Mouse (Mus musculus): ENCODE measurements around the gene Palm. TPM values are rescaled to one million over a fixed set of nuclear protein-coding genes. Genes with fewer than 3 reads are reported as not detected.

Gene Palm
- polyA plus RNA-seq, 1 experiment from 2014 or later = 132 TPM

DNA sequence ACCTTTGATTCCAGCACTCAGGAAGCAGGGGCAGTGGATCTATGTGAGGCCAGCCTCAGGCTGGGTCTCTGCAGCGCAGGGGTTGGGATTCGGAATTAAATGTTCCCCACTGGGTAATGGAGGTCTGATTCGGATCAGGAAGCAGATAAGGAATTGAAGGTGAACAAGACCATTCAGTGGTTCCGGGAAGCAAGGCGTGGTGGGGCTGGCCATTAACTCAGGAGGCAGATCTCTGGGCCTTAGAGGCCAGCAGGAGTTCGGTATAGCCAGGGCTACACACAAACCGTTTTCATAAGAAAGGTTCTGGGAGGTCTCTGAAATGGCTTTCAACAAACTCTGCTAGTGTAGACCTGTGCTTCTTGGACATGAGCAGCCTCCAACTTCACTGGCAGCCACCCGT lies 59.5 kb downstream of the Palm start:
- Histone ChIP-seq H3K4me3 (peak overlapping the region; percentile 99), H3K27ac (peak overlapping the region; percentile 100), H3K9ac (peak overlapping the region; percentile 53), H3K27me3 (no peaks in the 10 kb centered on the region), H3K9me3 (no peaks in the 10 kb centered on the region), H3K4me1 (peaks cover 43% of the 10 kb centered on the region), H3K36me3 (peaks cover 16% of the 10 kb centered on the region), H3K4me2 (replicated peaks) (peak overlapping the region; percentile 99)
- WGBS = 22% methylated on average over 8 of the region's 8 CpGs
- no peak for ATAC-seq (ENCODE audit: insufficient number of reproducible peaks, insufficient read depth, low FRiP score, low TSS enrichment)

DNA sequence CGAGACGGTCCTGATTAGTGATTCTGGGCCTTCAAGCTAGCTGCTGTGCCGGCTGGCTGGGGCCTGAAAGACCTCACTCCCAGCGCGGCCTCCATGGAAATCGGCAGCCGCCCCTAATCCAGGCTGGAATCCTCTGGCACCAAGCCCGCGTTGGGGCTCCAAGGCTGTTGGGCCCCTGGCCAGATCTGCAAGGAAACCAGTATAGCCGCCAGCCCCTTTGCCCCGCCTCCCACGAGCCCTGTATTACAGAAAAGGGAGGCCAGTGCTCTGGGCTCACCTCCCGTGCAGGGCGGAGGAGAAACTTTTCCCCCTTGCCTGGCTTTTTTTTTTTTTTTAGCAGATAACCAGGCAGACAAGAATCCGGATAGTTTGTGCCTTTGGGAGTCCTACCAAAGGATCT lies 60.0 kb downstream of the Palm start:
- WGBS = 0% methylated on average over 15 of the region's 15 CpGs
- Histone ChIP-seq H3K9ac (peak overlapping the region; percentile 53), H3K4me3 (peak overlapping the region; percentile 99), H3K9me3 (no peaks in the 10 kb centered on the region), H3K4me2 (replicated peaks) (peak overlapping the region; percentile 99), H3K36me3 (peaks cover 17% of the 10 kb centered on the region), H3K27ac (peak overlapping the region; percentile 100), H3K4me1 (peaks cover 49% of the 10 kb centered on the region), H3K27me3 (no peaks in the 10 kb centered on the region)
- ATAC-seq (ENCODE audit: insufficient number of reproducible peaks, insufficient read depth, low FRiP score, low TSS enrichment) = peak; percentile 65

DNA sequence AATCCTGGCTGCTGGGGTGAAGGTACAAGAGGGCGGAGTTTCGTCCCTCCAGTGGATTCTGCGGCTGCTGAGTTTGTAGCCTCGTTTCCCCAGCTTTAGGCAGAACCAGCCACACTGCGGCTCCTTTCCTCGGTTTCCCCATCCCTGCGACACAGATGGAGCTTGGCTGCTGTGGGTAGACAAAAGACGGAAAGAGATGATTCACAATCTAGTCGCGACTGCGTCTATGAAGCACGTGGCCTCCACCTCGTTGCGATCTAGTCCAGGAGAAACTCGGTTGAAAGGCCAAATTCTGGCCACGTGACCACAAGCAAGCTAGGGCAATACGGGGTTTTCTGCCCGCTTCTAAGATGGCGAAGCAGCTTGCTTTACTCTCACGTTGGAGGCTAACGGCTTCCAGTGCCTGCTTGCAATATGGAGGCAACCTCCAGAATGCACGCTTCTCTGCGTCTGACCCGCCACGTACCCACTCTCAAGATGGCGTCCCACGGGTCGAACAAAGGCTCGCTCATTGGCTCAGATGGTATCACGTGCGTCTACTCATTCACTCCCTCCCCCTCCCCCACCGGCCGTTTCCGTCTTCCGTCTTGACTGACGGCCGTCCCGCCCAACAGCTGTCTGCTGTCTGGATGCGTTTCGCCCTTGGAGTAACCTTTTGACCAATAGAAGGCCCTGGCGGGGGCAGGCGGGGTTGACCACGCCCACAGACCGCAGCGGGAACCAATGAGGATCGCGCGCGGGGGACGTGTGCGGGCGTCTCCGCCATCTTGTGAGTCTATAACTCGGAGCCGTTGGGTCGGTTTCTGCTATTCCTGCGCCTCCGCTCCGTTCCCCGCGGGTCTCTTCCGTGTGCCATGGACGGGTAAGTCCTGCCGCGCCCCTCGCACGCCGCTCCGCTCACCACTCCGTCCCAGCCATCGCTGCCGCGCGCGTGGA lies 60.8 kb downstream of the Palm start, which contains the start of gene Ptbp1:
Gene Ptbp1 (plus strand): TSS at position 568 of the 936 bp plus-strand sequence.
- peak within 1 kb of the TSS; percentile 99 for H3K4me3 ChIP-seq
- H3K9me3 ChIP-seq = no peaks in the 10 kb centered on the region
- H3K27me3 ChIP-seq = no peaks in the 10 kb centered on the region
- peak within 1 kb of the TSS; percentile 99 for H3K4me2 ChIP-seq (replicated peaks)
- ATAC-seq (ENCODE audit: insufficient number of reproducible peaks, insufficient read depth, low FRiP score, low TSS enrichment) = peak; percentile 89
- H3K9ac ChIP-seq = peak within 1 kb of the TSS; percentile 100
- H3K27ac ChIP-seq = peak within 1 kb of the TSS; percentile 100
- under 1% methylated on average over 75 of the region's 75 CpGs for WGBS
- H3K36me3 ChIP-seq = peaks cover 25% of the 10 kb centered on the region
- H3K4me1 ChIP-seq = peaks cover 54% of the 10 kb centered on the region

DNA sequence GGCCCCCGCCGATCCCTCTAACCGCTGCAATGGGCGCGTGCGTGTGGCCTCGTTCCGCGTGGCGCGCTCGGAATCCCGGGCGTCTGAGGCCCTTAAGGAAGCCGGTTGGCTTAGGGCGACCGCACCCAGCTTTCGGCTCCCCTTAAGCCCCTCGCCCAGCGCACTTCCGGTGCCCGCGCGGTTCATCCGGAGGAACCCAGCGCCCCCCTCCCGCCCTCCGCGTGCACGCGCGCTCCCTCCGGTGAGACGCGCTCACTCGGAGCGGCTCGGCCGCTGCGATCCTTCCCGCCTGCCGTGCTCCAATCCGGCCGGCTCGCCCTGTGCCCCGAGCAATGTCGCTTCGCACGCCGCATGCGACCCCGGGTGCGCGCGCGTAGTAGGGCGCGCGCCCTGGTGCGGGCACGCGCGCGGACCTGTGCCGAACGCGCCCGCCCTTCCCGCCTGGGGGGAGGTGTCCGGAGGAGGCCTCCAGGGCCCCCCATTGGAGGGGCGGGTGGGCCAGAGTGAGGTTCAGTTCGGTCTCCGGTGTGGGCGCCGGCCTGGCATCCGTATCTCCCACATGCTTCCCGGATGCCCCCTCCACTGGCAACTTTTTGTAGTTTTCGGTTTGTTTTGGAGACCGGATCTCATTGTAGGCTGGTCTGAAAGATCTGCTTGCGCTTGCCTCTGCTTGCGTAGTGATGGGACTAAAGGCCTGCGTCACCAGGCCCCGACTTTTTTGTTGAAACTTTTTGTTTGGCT lies 61.6 kb downstream of the Palm start:
- ATAC-seq (ENCODE audit: insufficient number of reproducible peaks, insufficient read depth, low FRiP score, low TSS enrichment) = peak; percentile 6; the same call in 1 of the 2 replicates
- peak overlapping the region; percentile 100 for H3K27ac ChIP-seq
- no peaks in the 10 kb centered on the region for H3K27me3 ChIP-seq
- peak overlapping the region; percentile 99 for H3K4me2 ChIP-seq (replicated peaks)
- H3K9me3 ChIP-seq = no peaks in the 10 kb centered on the region
- under 1% methylated on average over 83 of the region's 83 CpGs for WGBS
- peaks cover 33% of the 10 kb centered on the region for H3K36me3 ChIP-seq
- peaks cover 54% of the 10 kb centered on the region for H3K4me1 ChIP-seq
- peak overlapping the region; percentile 100 for H3K9ac ChIP-seq
- peak overlapping the region; percentile 99 for H3K4me3 ChIP-seq

DNA sequence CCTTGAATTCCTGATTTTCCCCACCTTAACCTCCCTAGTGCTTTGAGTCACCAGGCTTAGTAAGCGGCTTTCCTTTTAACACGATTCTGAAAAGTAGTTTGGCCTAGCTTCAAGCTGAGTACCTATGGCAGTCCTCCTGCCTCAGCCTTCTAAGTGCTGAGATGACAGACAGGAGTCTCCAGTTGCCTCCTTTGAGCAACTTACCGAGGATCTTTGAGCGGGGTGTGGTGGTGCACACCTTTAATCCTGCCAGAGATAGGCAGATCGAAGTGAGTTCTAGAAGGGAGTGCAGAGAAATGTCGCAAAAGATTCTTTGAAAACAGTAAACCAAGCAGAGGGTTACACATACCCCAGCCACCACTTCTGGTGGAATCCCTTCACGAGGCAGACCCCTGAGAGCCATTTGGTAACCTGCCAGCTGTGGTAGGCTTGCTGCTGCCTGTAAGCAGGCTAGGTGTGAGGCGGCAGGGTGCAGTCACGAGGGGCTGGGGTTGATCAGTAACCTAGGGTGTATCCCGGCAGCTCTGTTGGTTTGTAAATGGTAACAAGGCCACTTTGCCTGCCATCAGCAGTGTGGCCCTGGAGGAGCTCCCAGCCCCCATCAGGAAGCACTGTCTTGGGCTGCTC lies 62.3 kb downstream of the Palm start:
- 5% methylated on average over 10 of the region's 10 CpGs for WGBS
- peaks cover 40% of the 10 kb centered on the region for H3K36me3 ChIP-seq
- peak overlapping the region; percentile 99 for H3K4me3 ChIP-seq
- H3K4me1 ChIP-seq = peaks cover 54% of the 10 kb centered on the region
- H3K27ac ChIP-seq = peak overlapping the region; percentile 100
- no peaks in the 10 kb centered on the region for H3K27me3 ChIP-seq
- H3K4me2 ChIP-seq (replicated peaks) = peak overlapping the region; percentile 99
- no peak for ATAC-seq (ENCODE audit: insufficient number of reproducible peaks, insufficient read depth, low FRiP score, low TSS enrichment)
- H3K9ac ChIP-seq = peak overlapping the region; percentile 100
- H3K9me3 ChIP-seq = no peaks in the 10 kb centered on the region

DNA sequence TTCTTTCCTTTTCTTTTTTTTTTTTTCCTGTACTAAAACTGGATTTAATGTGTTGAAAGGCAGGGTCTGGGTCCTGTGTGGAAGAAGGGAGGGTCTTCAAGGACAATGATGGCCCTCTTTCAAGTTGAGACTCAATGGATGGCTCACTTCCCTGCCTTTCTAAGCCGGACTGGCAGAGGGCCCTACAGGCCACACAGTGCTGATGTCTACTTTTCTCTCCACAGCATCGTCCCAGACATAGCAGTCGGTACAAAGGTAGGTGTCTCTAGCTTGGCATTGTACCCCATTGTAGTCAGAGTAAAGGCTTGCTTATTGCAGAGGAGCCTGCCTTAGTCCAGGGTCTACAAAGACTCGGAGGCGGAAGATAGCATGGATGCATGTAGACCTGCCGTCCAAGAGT lies 62.9 kb downstream of the Palm start:
- Histone ChIP-seq H3K9me3 (no peaks in the 10 kb centered on the region), H3K4me2 (replicated peaks) (peak overlapping the region; percentile 99), H3K36me3 (peaks cover 46% of the 10 kb centered on the region), H3K27ac (peak overlapping the region; percentile 68), H3K9ac (peak overlapping the region; percentile 100), H3K4me3 (peak overlapping the region; percentile 99), H3K27me3 (no peaks in the 10 kb centered on the region), H3K4me1 (peaks cover 51% of the 10 kb centered on the region)
- WGBS = 53% methylated on average over 6 of the region's 6 CpGs
- ATAC-seq (ENCODE audit: insufficient number of reproducible peaks, insufficient read depth, low FRiP score, low TSS enrichment) = no peak

DNA sequence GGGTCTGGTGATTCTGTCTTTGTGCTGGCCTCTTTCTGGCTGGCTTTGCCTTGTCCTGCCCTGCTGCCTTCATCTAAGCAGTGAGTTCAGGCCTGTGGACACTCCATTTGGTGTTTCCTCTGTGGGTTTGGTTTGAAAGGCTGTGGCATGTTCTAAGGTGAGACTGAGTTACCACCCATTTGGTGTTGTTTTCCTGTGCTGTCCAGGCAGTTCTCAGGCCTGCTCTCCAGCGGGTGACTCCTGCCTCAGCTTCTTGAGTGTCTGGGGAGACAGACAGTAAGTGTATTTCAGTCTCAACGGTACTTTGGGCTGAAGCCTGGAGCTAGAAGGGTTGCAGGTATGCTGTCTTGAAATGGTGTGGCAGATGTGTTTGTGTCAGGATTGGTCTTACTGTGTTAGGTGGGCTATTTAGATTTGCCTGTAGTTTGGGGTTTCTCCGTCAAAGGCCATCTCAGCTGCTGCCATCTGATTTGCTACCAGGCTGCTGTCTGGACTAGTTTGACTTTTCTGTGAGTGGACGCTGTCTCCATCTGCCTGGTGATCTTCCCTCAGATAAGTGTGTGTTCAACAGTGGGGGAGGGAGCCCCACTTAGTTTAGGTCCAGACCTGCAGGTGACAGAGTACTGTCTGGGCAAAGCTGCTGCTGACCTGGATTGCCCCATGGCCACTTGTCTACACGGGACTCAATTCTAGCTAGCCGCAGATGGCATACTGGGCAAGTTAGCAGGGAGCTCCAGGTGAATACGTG lies 63.5 kb downstream of the Palm start:
- peaks cover 52% of the 10 kb centered on the region for H3K36me3 ChIP-seq
- H3K27ac ChIP-seq = peak overlapping the region; percentile 68
- peaks cover 45% of the 10 kb centered on the region for H3K4me1 ChIP-seq
- no peaks in the 10 kb centered on the region for H3K9me3 ChIP-seq
- no peak for ATAC-seq (ENCODE audit: insufficient number of reproducible peaks, insufficient read depth, low FRiP score, low TSS enrichment)
- H3K4me3 ChIP-seq = peak overlapping the region; percentile 99
- peak overlapping the region; percentile 100 for H3K9ac ChIP-seq
- H3K27me3 ChIP-seq = no peaks in the 10 kb centered on the region
- peak overlapping the region; percentile 99 for H3K4me2 ChIP-seq (replicated peaks)
- WGBS = 55% methylated on average over 7 of the region's 7 CpGs

DNA sequence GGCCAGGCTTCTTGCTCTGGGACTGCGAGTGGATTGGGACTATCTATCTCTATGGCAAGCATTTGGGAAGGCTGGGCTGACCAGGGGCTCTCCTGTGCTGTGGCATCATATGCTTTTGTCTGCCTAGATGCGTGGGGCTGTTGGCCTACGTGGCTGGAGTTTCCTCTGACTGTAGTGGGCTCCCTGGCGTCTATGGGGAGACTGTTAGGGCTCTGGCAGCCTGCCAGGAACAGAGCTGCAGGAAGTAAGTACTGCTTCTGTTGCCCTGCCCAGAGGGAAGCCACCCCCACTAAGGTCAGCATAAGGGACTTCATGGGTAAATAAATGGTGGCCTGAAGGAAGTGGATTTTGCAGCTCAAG lies 64.1 kb downstream of the Palm start:
- H3K4me2 ChIP-seq (replicated peaks) = peak overlapping the region; percentile 99
- peaks cover 58% of the 10 kb centered on the region for H3K36me3 ChIP-seq
- peak overlapping the region; percentile 100 for H3K9ac ChIP-seq
- WGBS = 35% methylated on average over 4 of the region's 4 CpGs
- H3K27me3 ChIP-seq = no peaks in the 10 kb centered on the region
- ATAC-seq (ENCODE audit: insufficient number of reproducible peaks, insufficient read depth, low FRiP score, low TSS enrichment) = no peak
- peak overlapping the region; percentile 68 for H3K27ac ChIP-seq
- peaks cover 40% of the 10 kb centered on the region for H3K4me1 ChIP-seq
- peak overlapping the region; percentile 99 for H3K4me3 ChIP-seq
- H3K9me3 ChIP-seq = no peaks in the 10 kb centered on the region

DNA sequence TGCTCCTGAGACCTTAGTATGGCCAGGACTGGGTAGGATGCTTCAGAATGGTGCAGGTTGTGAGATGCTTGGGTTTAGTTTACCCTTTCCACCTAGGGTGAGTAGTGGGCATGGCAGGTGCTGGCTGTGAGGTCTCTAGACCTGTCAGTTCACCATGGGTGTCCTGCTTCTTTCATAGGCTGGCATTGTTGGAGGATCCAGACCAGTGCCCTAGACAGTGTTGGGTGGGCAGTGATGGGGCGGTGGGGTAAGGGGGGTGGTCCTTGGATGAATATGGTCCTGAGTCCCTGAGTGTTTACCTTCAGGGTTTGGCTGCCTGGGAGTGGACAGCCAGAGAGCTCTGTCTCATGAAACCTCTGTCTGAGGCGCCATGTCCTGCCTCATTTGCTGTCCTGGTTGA lies 64.5 kb downstream of the Palm start:
- Histone ChIP-seq H3K4me2 (replicated peaks) (peak overlapping the region; percentile 99), H3K9ac (peak overlapping the region; percentile 39; the same call in 1 of the 2 replicates), H3K27me3 (no peaks in the 10 kb centered on the region), H3K36me3 (peaks cover 62% of the 10 kb centered on the region), H3K4me3 (peak overlapping the region; percentile 99), H3K4me1 (peaks cover 35% of the 10 kb centered on the region), H3K9me3 (no peaks in the 10 kb centered on the region), H3K27ac (peak overlapping the region; percentile 68)
- WGBS = 83% methylated on average over 2 of the region's 2 CpGs
- ATAC-seq (ENCODE audit: insufficient number of reproducible peaks, insufficient read depth, low FRiP score, low TSS enrichment) = no peak

DNA sequence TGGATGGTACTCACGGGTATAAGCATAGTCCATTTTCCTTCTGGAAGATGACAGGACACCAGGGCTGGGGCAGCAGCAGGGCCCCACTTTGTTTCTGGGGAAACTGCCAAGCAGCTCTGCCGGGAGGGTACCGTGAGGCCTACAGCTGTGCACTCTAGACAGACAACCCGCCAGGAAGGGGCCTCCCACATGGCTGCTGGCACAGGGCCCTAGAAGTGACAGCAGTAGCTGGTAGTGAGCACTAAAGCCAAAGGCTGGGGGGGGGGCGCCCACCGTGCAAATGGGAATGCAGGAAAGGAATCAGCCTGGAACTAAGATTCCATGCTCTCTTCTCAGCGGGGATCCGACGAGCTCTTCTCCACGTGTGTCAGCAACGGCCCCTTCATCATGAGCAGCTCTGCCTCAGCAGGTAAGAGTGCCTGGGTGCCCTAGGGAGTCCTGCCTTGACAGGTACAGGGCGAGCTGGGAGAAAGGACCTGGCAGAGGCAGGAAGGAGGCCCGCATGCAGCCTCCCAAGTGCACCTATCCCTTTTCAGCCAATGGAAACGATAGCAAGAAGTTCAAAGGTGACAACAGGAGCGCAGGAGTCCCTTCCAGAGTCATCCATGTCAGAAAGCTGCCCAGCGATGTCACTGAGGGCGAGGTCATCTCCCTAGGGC lies 65.2 kb downstream of the Palm start:
- H3K27ac ChIP-seq = peak overlapping the region; percentile 68; the same call in 1 of the 2 replicates
- peak overlapping the region; percentile 99 for H3K4me2 ChIP-seq (replicated peaks)
- H3K27me3 ChIP-seq = no peaks in the 10 kb centered on the region
- peaks cover 33% of the 10 kb centered on the region for H3K4me1 ChIP-seq
- H3K36me3 ChIP-seq = peaks cover 69% of the 10 kb centered on the region
- WGBS = 61% methylated on average over 17 of the region's 17 CpGs
- H3K9me3 ChIP-seq = no peaks in the 10 kb centered on the region
- H3K4me3 ChIP-seq = peak overlapping the region; percentile 99; the same call in 1 of the 2 replicates
- ATAC-seq (ENCODE audit: insufficient number of reproducible peaks, insufficient read depth, low FRiP score, low TSS enrichment) = no peak
- H3K9ac ChIP-seq = peak overlapping the region; percentile 46; the same call in 1 of the 2 replicates
